Mouse (Mus musculus) stomach, embryonic 16.5 days (tissue): ENCODE measurements around the gene Arhgap44. TPM values are rescaled to one million over a fixed set of nuclear protein-coding genes. Genes with fewer than 3 reads are reported as not detected.

Experiments used
- ATAC-seq: fragments of 200-750 bp; cut with Nextera tagmentation; 2 replicates; pipeline ENCODE4 v1.8.0; 2017; ENCODE audit warnings: moderate number of reproducible peaks, moderate TSS enrichment; ENCODE audit not compliant: insufficient read depth, low FRiP score
- H3K27ac ChIP-seq: fragments of 300-500 bp; sonication (generic); 2 replicates; pipeline ENCODE4 v1.5.1; 2014; ENCODE audit warnings: low read length
- H3K27me3 ChIP-seq: fragments of 300-500 bp; sonication (generic); 2 replicates; pipeline ENCODE4 v1.6.1; 2014; ENCODE audit warnings: low read length, control low read depth, mixed read lengths; ENCODE audit not compliant: control insufficient read depth, insufficient read depth
- H3K36me3 ChIP-seq: fragments of 300-500 bp; sonication (generic); 2 replicates; pipeline ENCODE4 v1.6.1; 2014; ENCODE audit warnings: low read length; ENCODE audit not compliant: control insufficient read depth, insufficient read depth
- H3K4me1 ChIP-seq: fragments of 300-500 bp; sonication (generic); 2 replicates; pipeline ENCODE4 v1.6.1; 2014; ENCODE audit warnings: low read length, control low read depth, mixed read lengths; ENCODE audit not compliant: control insufficient read depth, insufficient read depth
- H3K4me2 ChIP-seq: fragments of 300-500 bp; sonication (generic); 2 replicates; pipeline ENCODE4 v1.6.1; 2014; ENCODE audit warnings: low read depth, low read length, mixed read lengths
- H3K4me3 ChIP-seq: fragments of 300-500 bp; sonication (generic); replicated peaks from 2 replicates; pipeline ENCODE4 v1.5.1; 2014; ENCODE audit warnings: mild to moderate bottlenecking, low read length
- H3K9ac ChIP-seq: fragments of 300-500 bp; sonication (generic); 2 replicates; pipeline ENCODE4 v1.6.1; 2014; ENCODE audit warnings: low read length
- H3K9me3 ChIP-seq: fragments of 300-500 bp; sonication (generic); replicated peaks from 2 replicates; pipeline ENCODE4 v1.6.1; 2016; ENCODE audit warnings: low read length, control low read depth; ENCODE audit not compliant: control insufficient read depth
- WGBS: fragments of 180-500 bp; shearing (Covaris S2); extraction: QIAGEN DNeasy Blood & Tissue Kit; methylation state at CpG from one replicate; pipeline ENCODE4 v1.1.7; 2014; 5-methylcytosine and 5-hydroxymethylcytosine counted together
- polyA plus RNA-seq: library from polyadenylated mRNA; unstranded; fragments of >200 nt; fragmentation: Nextera tagmentation; extraction: Ambion mirVana; gene quantifications from 2 replicates; pipeline ENCODE4 v1.2.1, GENCODE M21; 2015

Gene Arhgap44
- polyA plus RNA-seq, 1 experiment from 2014 or later = 5.9 TPM

GRCm38 (mm10) chr11:64988556-64988955 lies 174.2 kb downstream of the Arhgap44 start:
- no peak overlapping the region for H3K27ac ChIP-seq
- 82% methylated on average over 2 of the region's 2 CpGs for WGBS
- peaks cover 35% of the 10 kb centered on the region for H3K36me3 ChIP-seq
- H3K9ac ChIP-seq = no peak overlapping the region
- no peak overlapping the region for H3K4me3 ChIP-seq
- H3K4me1 ChIP-seq = no peaks in the 10 kb centered on the region
- H3K9me3 ChIP-seq = no peaks in the 10 kb centered on the region
- no peak for ATAC-seq
- no peak overlapping the region for H3K4me2 ChIP-seq
- no peaks in the 10 kb centered on the region for H3K27me3 ChIP-seq

- Histone ChIP-seq H3K4me3 (peak overlapping the region; percentile 89), H3K9ac (peak overlapping the region; percentile 89), H3K36me3 (peaks cover 14% of the 10 kb centered on the region), H3K4me1 (peaks cover 8% of the 10 kb centered on the region; the same call in 1 of the 2 replicates), H3K27me3 (no peaks in the 10 kb centered on the region), H3K27ac (no peak overlapping the region), H3K9me3 (no peaks in the 10 kb centered on the region), H3K4me2 (peak overlapping the region; percentile 70)
- ATAC-seq = no peak
- 9% methylated on average over 9 of the region's 9 CpGs for WGBS
Observed at GRCm38 (mm10) chr11:64979489-64979845, 183.3 kb downstream of the Arhgap44 start.

DNA sequence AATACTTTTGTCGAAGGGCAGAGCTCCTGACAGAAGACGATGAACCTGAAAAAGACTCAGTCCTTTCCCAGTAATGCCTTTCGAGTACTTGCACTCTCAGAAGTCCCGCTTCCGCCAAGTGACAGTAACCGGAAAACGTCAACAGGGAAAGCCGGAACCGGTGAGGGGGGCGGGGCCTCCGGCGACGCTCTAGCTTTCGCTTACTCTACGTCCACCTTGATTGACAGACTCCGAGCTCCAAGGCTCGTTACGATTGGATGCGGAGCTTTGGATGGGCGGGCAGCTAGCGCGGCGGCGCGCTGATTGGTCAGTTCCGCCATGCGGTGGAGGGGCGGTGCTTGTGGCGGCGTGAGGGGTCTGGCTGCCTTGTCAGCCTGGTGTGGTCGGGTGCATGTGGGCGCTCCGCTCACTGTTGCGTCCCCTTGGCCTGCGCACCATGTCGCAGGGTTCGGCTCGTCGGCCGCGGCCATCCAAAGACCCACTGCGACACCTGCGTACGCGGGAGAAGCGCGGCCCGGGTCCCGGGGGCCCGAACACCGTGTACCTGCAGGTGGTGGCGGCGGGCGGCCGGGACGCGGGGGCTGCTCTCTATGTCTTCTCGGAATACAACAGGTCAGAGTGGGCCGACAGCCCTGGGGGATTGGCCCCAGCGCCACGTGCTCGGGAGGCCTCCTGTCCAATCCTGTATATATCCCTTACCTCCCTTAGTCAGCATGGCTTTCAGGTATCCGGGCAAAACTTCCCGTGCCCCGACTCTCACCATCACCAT lies 183.9 kb downstream of the Arhgap44 start, which contains the start of gene Elac2:
Gene Elac2, plus strand, starts transcription at position 319 of the 769 bp plus-strand sequence.
- peak within 1 kb of the TSS; percentile 75 for H3K4me2 ChIP-seq
- H3K27me3 ChIP-seq = no peaks in the 10 kb centered on the region
- peaks cover 10% of the 10 kb centered on the region; the same call in 1 of the 2 replicates for H3K36me3 ChIP-seq
- WGBS = under 1% methylated on average over 61 of the region's 65 CpGs
- peak within 1 kb of the TSS; percentile 89 for H3K4me3 ChIP-seq
- H3K9me3 ChIP-seq = no peaks in the 10 kb centered on the region
- H3K4me1 ChIP-seq = peaks cover 8% of the 10 kb centered on the region; the same call in 1 of the 2 replicates
- ATAC-seq = peak; percentile 100
- H3K27ac ChIP-seq = no peak within 1 kb of the TSS
- H3K9ac ChIP-seq = peak within 1 kb of the TSS; percentile 89

- no peaks in the 10 kb centered on the region for H3K4me1 ChIP-seq
- H3K4me2 ChIP-seq = no peak overlapping the region
- H3K9me3 ChIP-seq = no peaks in the 10 kb centered on the region
- no peak overlapping the region for H3K4me3 ChIP-seq
- no peak for ATAC-seq
- WGBS = 70% methylated on average over 2 of the region's 2 CpGs
- H3K27ac ChIP-seq = no peak overlapping the region
- H3K36me3 ChIP-seq = no peaks in the 10 kb centered on the region
- H3K9ac ChIP-seq = no peak overlapping the region
- H3K27me3 ChIP-seq = no peaks in the 10 kb centered on the region
Observed at GRCm38 (mm10) chr11:64972418-64972817, 190.3 kb downstream of the Arhgap44 start.

GRCm38 (mm10) chr11:64971471-64971988 lies 191.2 kb downstream of the Arhgap44 start:
- ATAC-seq = no peak
- Histone ChIP-seq H3K4me2 (no peak overlapping the region), H3K27ac (no peak overlapping the region), H3K4me1 (no peaks in the 10 kb centered on the region), H3K27me3 (no peaks in the 10 kb centered on the region), H3K4me3 (no peak overlapping the region), H3K36me3 (no peaks in the 10 kb centered on the region), H3K9me3 (no peaks in the 10 kb centered on the region), H3K9ac (no peak overlapping the region)
- WGBS = 64% methylated on average over 3 of the region's 3 CpGs

DNA sequence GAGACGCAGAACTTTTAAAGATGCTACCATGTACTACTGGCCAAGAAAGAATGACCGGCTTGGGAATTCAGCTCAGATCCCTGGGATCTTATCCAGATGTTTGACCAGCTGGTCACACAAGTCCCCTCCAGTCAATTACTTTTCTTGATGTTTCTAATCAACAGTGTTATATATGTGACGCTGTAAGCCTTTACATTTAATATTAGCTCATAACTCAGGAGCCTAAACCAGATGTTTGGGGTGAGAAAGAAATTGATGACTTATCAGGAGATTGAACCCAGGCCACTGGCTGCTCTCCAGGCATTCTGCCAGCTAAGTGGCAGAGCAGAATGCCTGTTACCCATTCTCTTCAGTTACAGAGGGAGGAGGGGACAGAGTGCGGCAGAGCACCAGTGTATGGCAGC lies 193.8 kb downstream of the Arhgap44 start:
- Histone ChIP-seq H3K27ac (no peak overlapping the region), H3K36me3 (no peaks in the 10 kb centered on the region), H3K4me3 (no peak overlapping the region), H3K9ac (no peak overlapping the region), H3K4me1 (no peaks in the 10 kb centered on the region), H3K4me2 (no peak overlapping the region), H3K27me3 (no peaks in the 10 kb centered on the region), H3K9me3 (no peaks in the 10 kb centered on the region)
- peak; percentile 25; the same call in 1 of the 2 replicates for ATAC-seq
- 38% methylated on average over 4 of the region's 4 CpGs for WGBS

DNA sequence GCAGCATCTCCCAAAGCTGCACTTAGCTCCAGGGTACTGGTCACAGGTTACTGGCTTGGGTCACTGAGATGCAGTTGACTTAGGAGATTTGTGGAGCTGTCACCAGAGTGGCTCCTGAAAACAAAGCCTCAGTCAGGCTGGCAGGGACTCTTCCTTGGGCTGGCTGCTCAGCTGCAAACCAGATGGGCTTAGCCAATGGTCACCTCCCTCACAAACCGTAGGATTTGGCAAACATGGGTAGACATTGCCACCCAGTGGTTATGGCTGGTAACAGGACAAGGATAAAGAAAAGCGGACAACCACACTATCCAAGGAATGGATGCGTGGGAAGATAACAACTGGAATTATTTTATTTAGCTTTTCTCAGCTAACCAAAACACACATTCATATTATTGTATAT lies 194.3 kb downstream of the Arhgap44 start:
- H3K4me3 ChIP-seq = no peak overlapping the region
- no peaks in the 10 kb centered on the region for H3K4me1 ChIP-seq
- ATAC-seq = peak; percentile 82
- H3K9me3 ChIP-seq = no peaks in the 10 kb centered on the region
- no peaks in the 10 kb centered on the region for H3K27me3 ChIP-seq
- no peak overlapping the region for H3K4me2 ChIP-seq
- 4% methylated on average over 3 of the region's 3 CpGs for WGBS
- no peaks in the 10 kb centered on the region for H3K36me3 ChIP-seq
- H3K27ac ChIP-seq = no peak overlapping the region
- no peak overlapping the region for H3K9ac ChIP-seq

- no peak overlapping the region for H3K4me2 ChIP-seq
- no peak for ATAC-seq
- H3K9me3 ChIP-seq = no peaks in the 10 kb centered on the region
- H3K4me1 ChIP-seq = no peaks in the 10 kb centered on the region
- H3K27me3 ChIP-seq = no peaks in the 10 kb centered on the region
- no peaks in the 10 kb centered on the region for H3K36me3 ChIP-seq
- H3K27ac ChIP-seq = no peak overlapping the region
- no peak overlapping the region for H3K4me3 ChIP-seq
- 92% methylated on average over 2 of the region's 2 CpGs for WGBS
- no peak overlapping the region for H3K9ac ChIP-seq
Observed at GRCm38 (mm10) chr11:64962629-64963028, 200.1 kb downstream of the Arhgap44 start.

- ATAC-seq = no peak
- peak overlapping the region; percentile 43; the same call in 1 of the 2 replicates for H3K9ac ChIP-seq
- no peaks in the 10 kb centered on the region for H3K36me3 ChIP-seq
- H3K4me2 ChIP-seq = peak overlapping the region; percentile 61
- H3K4me3 ChIP-seq = peak overlapping the region; percentile 26
- WGBS = 4% methylated on average over 16 of the region's 16 CpGs
- peaks cover 8% of the 10 kb centered on the region for H3K4me1 ChIP-seq
- no peaks in the 10 kb centered on the region for H3K9me3 ChIP-seq
- no peak overlapping the region; the same call in 1 of the 2 replicates for H3K27ac ChIP-seq
- H3K27me3 ChIP-seq = no peaks in the 10 kb centered on the region
Observed at GRCm38 (mm10) chr11:64956962-64957729, 205.6 kb downstream of the Arhgap44 start.
